Mouse (Mus musculus) kidney, postnatal 14 days (tissue): ENCODE results near the gene Lgr5.

Source experiments
- DNase-seq: peaks from one replicate; pipeline ENCODE4 v3.0.0; 2022; ENCODE audit warnings: mixed read lengths

The Lgr5 gene

GRCm38 (mm10) chr10:115492956-115493777, 94.4 kb downstream of the Lgr5 start:
- no peak for DNase-seq

GRCm38 (mm10) chr10:115491803-115492510, 95.6 kb downstream of the Lgr5 start:
- DNase-seq = no peak

GRCm38 (mm10) chr10:115485602-115486001, 102.0 kb downstream of the Lgr5 start:
- no peak for DNase-seq

GRCm38 (mm10) chr10:115484660-115485059, 102.9 kb downstream of the Lgr5 start:
- DNase-seq = no peak

- no peak for DNase-seq
Observed at GRCm38 (mm10) chr10:115478441-115479141, 109.0 kb downstream of the Lgr5 start.

GRCm38 (mm10) chr10:115476506-115476905, 111.1 kb downstream of the Lgr5 start:
- DNase-seq = no peak

GRCm38 (mm10) chr10:115475000-115475550, 112.5 kb downstream of the Lgr5 start:
- DNase-seq = no peak

- no peak for DNase-seq
Observed at GRCm38 (mm10) chr10:115473213-115473961, 114.2 kb downstream of the Lgr5 start.

- no peak for DNase-seq
Observed at GRCm38 (mm10) chr10:115470621-115471334, 116.8 kb downstream of the Lgr5 start.

GRCm38 (mm10) chr10:115469040-115469439, 118.5 kb downstream of the Lgr5 start:
- DNase-seq = no peak

- DNase-seq = no peak
Observed at GRCm38 (mm10) chr10:115468632-115469031, 118.9 kb downstream of the Lgr5 start.

- no peak for DNase-seq
Observed at GRCm38 (mm10) chr10:115467985-115468384, 119.6 kb downstream of the Lgr5 start.

- no peak for DNase-seq
Observed at GRCm38 (mm10) chr10:115465778-115466177, 121.8 kb downstream of the Lgr5 start.

GRCm38 (mm10) chr10:115465072-115465471, 122.5 kb downstream of the Lgr5 start:
- DNase-seq = no peak

GRCm38 (mm10) chr10:115462646-115463045, 124.9 kb downstream of the Lgr5 start:
- DNase-seq = no peak

- DNase-seq = no peak
Observed at GRCm38 (mm10) chr10:115457368-115458021, 130.1 kb downstream of the Lgr5 start.

GRCm38 (mm10) chr10:115448614-115449013, 139.0 kb downstream of the Lgr5 start:
- no peak for DNase-seq

GRCm38 (mm10) chr10:115437286-115437685, 150.3 kb downstream of the Lgr5 start:
- DNase-seq = no peak

- DNase-seq = no peak
Observed at GRCm38 (mm10) chr10:115425351-115425750, 162.2 kb downstream of the Lgr5 start.

GRCm38 (mm10) chr10:115421976-115422375, 165.6 kb downstream of the Lgr5 start:
- DNase-seq = no peak

GRCm38 (mm10) chr10:115414056-115414455, 173.5 kb downstream of the Lgr5 start:
- no peak for DNase-seq
